ENCODE assay signal across 14 mouse cellular contexts in genomic region chr17:35815836-35816235, GRCm38 (mm10). TPM values are rescaled to one million over a fixed set of nuclear protein-coding genes. Genes with fewer than 3 reads are reported as not detected.
A peak's percentile ranks its signal among the peaks of the same experiment; 100 is the strongest.
DNase-seq lines count a peak whose midpoint lies in the region; ATAC-seq and TF ChIP-seq lines count a peak whose summit lies in the region.
"Had no signal": no experiment of that assay in that cellular context is flagged by ENCODE, and none has a peak within 500 bp of the region (broad histone marks: within the 10 kb centered on the region; RNA-seq: fewer than 3 reads in every experiment).

No protein-coding gene starts in this region.

- no peak for TF ChIP-seq CTCF in small intestine, adult 2 months (IDR thresholded peaks at IDR 0.05; ENCODE audit: extremely low read depth, insufficient read length, insufficient replicate concordance, low read depth, low read length)

- H3K4me1 ChIP-seq in heart, embryonic 13.5 days = peaks cover 71% of the 10 kb centered on the region
- H3K4me1 ChIP-seq in limb, embryonic 15.5 days = peaks cover 58% of the 10 kb centered on the region
- H3K4me1 ChIP-seq in limb, embryonic 10.5 days = peaks cover 19% of the 10 kb centered on the region
- peaks cover 30% of the 10 kb centered on the region for H3K4me1 ChIP-seq in intestine, embryonic 15.5 days (replicated peaks)
- peaks cover 27% of the 10 kb centered on the region; the same call in 1 of the 2 replicates for H3K4me1 ChIP-seq in small intestine, adult 2 months (ENCODE audit: control insufficient read depth, insufficient read depth, insufficient read length, low read length)
- H3K4me1 ChIP-seq in midbrain, embryonic 10.5 days = peaks cover 3% of the 10 kb centered on the region

- peak overlapping the region; percentile 22; the same call in 1 of the 2 replicates for H3K4me2 ChIP-seq in heart, embryonic 13.5 days
- H3K4me2 ChIP-seq in limb, embryonic 15.5 days = no peak overlapping the region
- H3K4me2 ChIP-seq in intestine, embryonic 15.5 days (replicated peaks) = peak overlapping the region; percentile 15; the same call in 1 of the 2 replicates
- H3K4me2 ChIP-seq: embryonic facial prominence, embryonic 12.5 days; hindbrain, embryonic 12.5 days; midbrain, embryonic 11.5 days had no signal

- H3K4me3 ChIP-seq in heart, embryonic 13.5 days = no peak overlapping the region
- H3K4me3 ChIP-seq in limb, embryonic 15.5 days = no peak overlapping the region
- H3K4me3 ChIP-seq in limb, embryonic 10.5 days = no peak overlapping the region
- H3K4me3 ChIP-seq in intestine, embryonic 15.5 days (replicated peaks) = no peak overlapping the region
- H3K4me3 ChIP-seq in small intestine, adult 2 months (ENCODE audit: low read depth, low read length) = no peak overlapping the region
- H3K4me3 ChIP-seq in midbrain, embryonic 10.5 days = no peak overlapping the region
- H3K4me3 ChIP-seq: embryonic facial prominence, embryonic 12.5 days; hindbrain, embryonic 12.5 days had no signal

- peak overlapping the region; percentile 99 for H3K27ac ChIP-seq in heart, embryonic 13.5 days (replicated peaks)
- H3K27ac ChIP-seq in limb, embryonic 15.5 days = 0 out of 2 replicates have a peak overlapping the region, but pooled peaks have one; percentile 40
- H3K27ac ChIP-seq in limb, embryonic 10.5 days = no peak overlapping the region
- peak overlapping the region; percentile 53; the same call in 1 of the 2 replicates for H3K27ac ChIP-seq in intestine, embryonic 15.5 days
- peak overlapping the region; percentile 38; the same call in 1 of the 2 replicates for H3K27ac ChIP-seq in small intestine, adult 2 months (ENCODE audit: insufficient read depth, low read depth, low read length)
- H3K27ac ChIP-seq in midbrain, embryonic 10.5 days (replicated peaks) = no peak overlapping the region
- H3K27ac ChIP-seq: embryonic facial prominence, embryonic 12.5 days; hindbrain, embryonic 12.5 days; liver, embryonic 14.5 days had no signal

- H3K36me3 ChIP-seq in heart, embryonic 13.5 days = no peaks in the 10 kb centered on the region
- H3K36me3 ChIP-seq in limb, embryonic 15.5 days = no peaks in the 10 kb centered on the region
- no peaks in the 10 kb centered on the region for H3K36me3 ChIP-seq in limb, embryonic 10.5 days
- no peaks in the 10 kb centered on the region for H3K36me3 ChIP-seq in intestine, embryonic 15.5 days
- no peaks in the 10 kb centered on the region for H3K36me3 ChIP-seq in small intestine, adult 2 months (ENCODE audit: control insufficient read depth, insufficient read depth, low read length)
- H3K36me3 ChIP-seq in midbrain, embryonic 10.5 days = no peaks in the 10 kb centered on the region
- H3K36me3 ChIP-seq: embryonic facial prominence, embryonic 12.5 days; hindbrain, embryonic 12.5 days had no signal

- H3K27me3 ChIP-seq in heart, embryonic 13.5 days (replicated peaks) = no peaks in the 10 kb centered on the region
- no peaks in the 10 kb centered on the region for H3K27me3 ChIP-seq in limb, embryonic 15.5 days
- peaks cover 19% of the 10 kb centered on the region for H3K27me3 ChIP-seq in limb, embryonic 10.5 days (ENCODE audit: low read depth, poor library complexity, severe bottlenecking)
- no peaks in the 10 kb centered on the region for H3K27me3 ChIP-seq in intestine, embryonic 15.5 days (replicated peaks)
- no peaks in the 10 kb centered on the region for H3K27me3 ChIP-seq in small intestine, adult 2 months (ENCODE audit: control insufficient read depth, insufficient read depth, low read length)
- peaks cover 38% of the 10 kb centered on the region for H3K27me3 ChIP-seq in midbrain, embryonic 10.5 days (ENCODE audit: low read depth, poor library complexity, severe bottlenecking)
- H3K27me3 ChIP-seq: embryonic facial prominence, embryonic 12.5 days had no signal

- no peak for DNase-seq in heart, adult 18-20 months
- no peak for DNase-seq in limb, embryonic 10.5 days (ENCODE audit: low spot score)
- no peak for DNase-seq in midbrain, embryonic 10.5 days (ENCODE audit: low spot score)
- DNase-seq: cerebellum, postnatal 25 days had no signal

- no peak for TF ChIP-seq POLR2A in small intestine, adult 2 months (IDR thresholded peaks at IDR 0.05; ENCODE audit: low read depth, low read length)

- H3K9me3 ChIP-seq in heart, embryonic 13.5 days = no peaks in the 10 kb centered on the region
- no peaks in the 10 kb centered on the region for H3K9me3 ChIP-seq in limb, embryonic 15.5 days
- no peaks in the 10 kb centered on the region for H3K9me3 ChIP-seq in limb, embryonic 10.5 days (replicated peaks)
- no peaks in the 10 kb centered on the region for H3K9me3 ChIP-seq in intestine, embryonic 15.5 days
- no peaks in the 10 kb centered on the region for H3K9me3 ChIP-seq in midbrain, embryonic 10.5 days (replicated peaks)
- H3K9me3 ChIP-seq: embryonic facial prominence, embryonic 12.5 days; hindbrain, embryonic 12.5 days had no signal

- 52% methylated on average over 7 of the region's 7 CpGs for WGBS in heart, embryonic 13.5 days
- 40% methylated on average over 7 of the region's 7 CpGs for WGBS in limb, embryonic 15.5 days
- WGBS in limb, embryonic 10.5 days = 71% methylated on average over 7 of the region's 7 CpGs
- 41% methylated on average over 7 of the region's 7 CpGs for WGBS in intestine, embryonic 15.5 days
- 28% methylated on average over 7 of the region's 7 CpGs for WGBS in small intestine, adult 2 months
- WGBS in midbrain, embryonic 10.5 days = 81% methylated on average over 7 of the region's 7 CpGs

- H3K9ac ChIP-seq in heart, embryonic 13.5 days = peak overlapping the region; percentile 66
- no peak overlapping the region for H3K9ac ChIP-seq in limb, embryonic 15.5 days
- no peak overlapping the region for H3K9ac ChIP-seq in intestine, embryonic 15.5 days
- H3K9ac ChIP-seq: embryonic facial prominence, embryonic 12.5 days; hindbrain, embryonic 12.5 days; liver, embryonic 14.5 days had no signal

- no peak for ATAC-seq in heart, embryonic 13.5 days (ENCODE audit: extremely low read depth, insufficient number of reproducible peaks, low FRiP score, low TSS enrichment)
- no peak for ATAC-seq in limb, embryonic 15.5 days (ENCODE audit: insufficient number of reproducible peaks, low FRiP score, low TSS enrichment, low read depth)
- peak; percentile 67 for ATAC-seq in intestine, embryonic 15.5 days
- ATAC-seq: activated CD4-positive, CD25-positive, alpha-beta regulatory T cell, adult 4 months; forebrain, embryonic 14.5 days had no signal

RNA-seq across cellular contexts. Expression of gene Ier3, which starts 5.6 kb away (rescaled TPM):
- polyA plus RNA-seq in heart, embryonic 13.5 days (2015; fragmentation: Nextera tagmentation; extraction: Ambion mirVana) = 41.7 and 49.9 TPM in 2 replicates
- 10 to 100 TPM; 20.2 to 25.6 TPM for total RNA-seq in heart, adult 18-20 months (2021)
- polyA plus RNA-seq in limb, embryonic 15.5 days (2015; fragmentation: Nextera tagmentation; extraction: Ambion mirVana) = 23.2 and 27.5 TPM in 2 replicates
- polyA plus RNA-seq in limb, embryonic 10.5 days (2016; fragmentation: Nextera tagmentation; extraction: Ambion mirVana) = 4.5 and 5.5 TPM in 2 replicates
- 13.9 and 14.4 TPM in 2 replicates for polyA plus RNA-seq in intestine, embryonic 15.5 days (2015; fragmentation: Nextera tagmentation; extraction: Ambion mirVana)
- 6.1 and 8.6 TPM in 2 replicates for polyA plus RNA-seq in small intestine, adult 2 months (2012; rRNA removed)
- 3.0 and 3.7 TPM in 2 replicates for polyA plus RNA-seq in midbrain, embryonic 10.5 days (2016; fragmentation: Nextera tagmentation; extraction: Ambion mirVana)

RNA-seq across cellular contexts. Expression of gene Flot1, which starts 7.2 kb away (rescaled TPM):
- 81.1 and 99.0 TPM in 2 replicates for polyA plus RNA-seq in heart, embryonic 13.5 days (2015; fragmentation: Nextera tagmentation; extraction: Ambion mirVana)
- total RNA-seq in heart, adult 18-20 months (2021) = 100 to 1,000 TPM; 146 to 154 TPM
- 60.2 and 70.9 TPM in 2 replicates for polyA plus RNA-seq in limb, embryonic 15.5 days (2015; fragmentation: Nextera tagmentation; extraction: Ambion mirVana)
- polyA plus RNA-seq in limb, embryonic 10.5 days (2016; fragmentation: Nextera tagmentation; extraction: Ambion mirVana) = 43.0 and 49.7 TPM in 2 replicates
- 49.1 and 49.4 TPM in 2 replicates for polyA plus RNA-seq in intestine, embryonic 15.5 days (2015; fragmentation: Nextera tagmentation; extraction: Ambion mirVana)
- polyA plus RNA-seq in small intestine, adult 2 months (2012; rRNA removed) = 33.4 and 53.2 TPM in 2 replicates
- 54.8 and 59.3 TPM in 2 replicates for polyA plus RNA-seq in midbrain, embryonic 10.5 days (2016; fragmentation: Nextera tagmentation; extraction: Ambion mirVana)

RNA-seq across cellular contexts. Expression of gene Tubb5, which starts 22.3 kb away (rescaled TPM):
- polyA plus RNA-seq in heart, embryonic 13.5 days (2015; fragmentation: Nextera tagmentation; extraction: Ambion mirVana) = 741 and 743 TPM in 2 replicates
- total RNA-seq in heart, adult 18-20 months (2021) = 10 to 100 TPM; 89.4 to 92.2 TPM
- polyA plus RNA-seq in limb, embryonic 15.5 days (2015; fragmentation: Nextera tagmentation; extraction: Ambion mirVana) = 811 and 833 TPM in 2 replicates
- polyA plus RNA-seq in limb, embryonic 10.5 days (2016; fragmentation: Nextera tagmentation; extraction: Ambion mirVana) = 1,509 and 1,575 TPM in 2 replicates
- 729 and 776 TPM in 2 replicates for polyA plus RNA-seq in intestine, embryonic 15.5 days (2015; fragmentation: Nextera tagmentation; extraction: Ambion mirVana)
- polyA plus RNA-seq in small intestine, adult 2 months (2012; rRNA removed) = 82.8 and 157 TPM in 2 replicates
- 1,574 and 1,617 TPM in 2 replicates for polyA plus RNA-seq in midbrain, embryonic 10.5 days (2016; fragmentation: Nextera tagmentation; extraction: Ambion mirVana)

RNA-seq across cellular contexts. Expression of gene Mdc1, which starts 25.5 kb away (rescaled TPM):
- polyA plus RNA-seq in heart, embryonic 13.5 days (2015; fragmentation: Nextera tagmentation; extraction: Ambion mirVana) = 17.7 and 18.4 TPM in 2 replicates
- total RNA-seq in heart, adult 18-20 months (2021) = 10 to 100 TPM; 13.3 to 17.8 TPM
- polyA plus RNA-seq in limb, embryonic 15.5 days (2015; fragmentation: Nextera tagmentation; extraction: Ambion mirVana) = 13.0 and 15.0 TPM in 2 replicates
- polyA plus RNA-seq in limb, embryonic 10.5 days (2016; fragmentation: Nextera tagmentation; extraction: Ambion mirVana) = 23.2 and 27.3 TPM in 2 replicates
- 14.9 and 16.1 TPM in 2 replicates for polyA plus RNA-seq in intestine, embryonic 15.5 days (2015; fragmentation: Nextera tagmentation; extraction: Ambion mirVana)
- 1.7 and 3.2 TPM in 2 replicates for polyA plus RNA-seq in small intestine, adult 2 months (2012; rRNA removed)
- polyA plus RNA-seq in midbrain, embryonic 10.5 days (2016; fragmentation: Nextera tagmentation; extraction: Ambion mirVana) = 21.1 and 21.7 TPM in 2 replicates

RNA-seq across cellular contexts. Expression of gene Nrm, which starts 45.3 kb away (rescaled TPM):
- 43.5 and 50.5 TPM in 2 replicates for polyA plus RNA-seq in heart, embryonic 13.5 days (2015; fragmentation: Nextera tagmentation; extraction: Ambion mirVana)
- 1 to 10 TPM; 1.8 to 2.5 TPM for total RNA-seq in heart, adult 18-20 months (2021)
- 55.5 and 59.0 TPM in 2 replicates for polyA plus RNA-seq in limb, embryonic 15.5 days (2015; fragmentation: Nextera tagmentation; extraction: Ambion mirVana)
- polyA plus RNA-seq in limb, embryonic 10.5 days (2016; fragmentation: Nextera tagmentation; extraction: Ambion mirVana) = 61.7 and 67.1 TPM in 2 replicates
- polyA plus RNA-seq in intestine, embryonic 15.5 days (2015; fragmentation: Nextera tagmentation; extraction: Ambion mirVana) = 48.5 and 51.7 TPM in 2 replicates
- 9.3 and 15.9 TPM in 2 replicates for polyA plus RNA-seq in small intestine, adult 2 months (2012; rRNA removed)
- 80.0 and 84.5 TPM in 2 replicates for polyA plus RNA-seq in midbrain, embryonic 10.5 days (2016; fragmentation: Nextera tagmentation; extraction: Ambion mirVana)

Comparison
In these comparisons a context has a peak if more than half of its experiments do, and no peak if none do; other contexts are left out.
1. H3K27ac ChIP-seq: peak in heart, embryonic 13.5 days (single experiment), limb, embryonic 15.5 days (single experiment), intestine, embryonic 15.5 days (single experiment) and small intestine, adult 2 months (single experiment); none in limb, embryonic 10.5 days (single experiment) and midbrain, embryonic 10.5 days (single experiment).